Mouse (Mus musculus) liver, embryonic 14.5 days (tissue): ENCODE measurements around the gene Taf8. TPM values are rescaled to one million over a fixed set of nuclear protein-coding genes. Genes with fewer than 3 reads are reported as not detected.

ENCODE experiments used
- ATAC-seq: fragments of 200-750 bp; cut with Nextera tagmentation; 2 replicates; pipeline ENCODE4 v1.8.0; 2017; ENCODE audit warnings: moderate number of reproducible peaks, mild to moderate bottlenecking, moderate library complexity; ENCODE audit not compliant: insufficient read depth
- DNase-seq, 3 experiments: peaks; one replicate each; pipeline ENCODE4 v3.0.0-alpha.2; 2012 to 2013; ENCODE audit warnings: low read depth in 3 of 3, low spot score in 3 of 3
- H3K27ac ChIP-seq: fragments of 300-500 bp; sonication (generic); 2 replicates; pipeline ENCODE4 v1.5.1; 2014; ENCODE audit warnings: moderate library complexity, mild to moderate bottlenecking, control low read depth, inconsistent platforms
- H3K27me3 ChIP-seq: fragments of 300-500 bp; sonication (generic); 2 replicates; pipeline ENCODE4 v1.6.1; 2014; ENCODE audit warnings: mild to moderate bottlenecking, low read length, moderate library complexity; ENCODE audit not compliant: control insufficient read depth, insufficient read depth
- H3K36me3 ChIP-seq: fragments of 300-500 bp; sonication (generic); replicated peaks from 2 replicates; pipeline ENCODE4 v1.6.1; 2014; ENCODE audit warnings: low read depth; ENCODE audit not compliant: control insufficient read depth, insufficient read depth
- H3K4me1 ChIP-seq, 2 experiments: fragments of 200-500 bp in 1 of 2; fragments of 300-500 bp in 1 of 2; sonication (generic) in 1 of 2; replicated peaks; 2 replicates each; pipeline ENCODE4 v1.6.1; 2012 to 2014; ENCODE audit warnings: antibody characterized with exemption in 1 of 2, inconsistent platforms in 1 of 2, low read length in 1 of 2; ENCODE audit not compliant: control insufficient read depth in 2 of 2, insufficient read depth in 2 of 2
- H3K4me2 ChIP-seq: fragments of 300-500 bp; sonication (generic); 2 replicates; pipeline ENCODE4 v1.6.1; 2014; ENCODE audit warnings: low read depth, mild to moderate bottlenecking, control low read depth, moderate library complexity
- H3K4me3 ChIP-seq, 2 experiments: fragments of 200-500 bp in 1 of 2; fragments of 300-500 bp in 1 of 2; sonication (generic) in 1 of 2; 2 replicates each; pipeline ENCODE4 v1.5.1; 2012 to 2014; ENCODE audit warnings: low read depth in 2 of 2, low read length in 2 of 2, mild to moderate bottlenecking in 2 of 2, control low read depth in 1 of 2, inconsistent platforms in 1 of 2, moderate library complexity in 1 of 2; ENCODE audit not compliant: insufficient read depth in 1 of 2
- H3K9ac ChIP-seq: fragments of 300-500 bp; sonication (generic); replicated peaks from 2 replicates; pipeline ENCODE4 v1.6.1; 2014; ENCODE audit warnings: mild to moderate bottlenecking, control low read depth, moderate library complexity
- H3K9me3 ChIP-seq: fragments of 300-500 bp; sonication (generic); 2 replicates; pipeline ENCODE4 v1.6.1; 2016; ENCODE audit warnings: low read length, mixed read lengths; ENCODE audit not compliant: control insufficient read depth
- CTCF ChIP-seq: IDR thresholded peaks from 2 replicates; pipeline ENCODE4 v1.5.1; 2016; ENCODE audit warnings: antibody characterized with exemption, low read depth, control low read depth
- EP300 ChIP-seq: IDR thresholded peaks from 2 replicates; pipeline ENCODE4 v1.6.1; 2016; ENCODE audit warnings: antibody characterized with exemption, low read depth
- WGBS: fragments of 180-500 bp; shearing (Covaris S2); extraction: QIAGEN DNeasy Blood & Tissue Kit; methylation state at CpG from one replicate; pipeline ENCODE4 v1.1.7; 2014; ENCODE audit not compliant: insufficient replicate concordance; 5-methylcytosine and 5-hydroxymethylcytosine counted together
- polyA plus RNA-seq, 2 experiments: library from polyadenylated mRNA; depleted of rRNA in 1 of 2; stranded (reverse) in 1 of 2; unstranded in 1 of 2; fragments of >200 nt; fragmentation: Nextera tagmentation in 1 of 2; extraction: Ambion mirVana in 1 of 2; gene quantifications; 2 replicates each; pipeline versions ENCODE4 v1.2.1 to v1.2.3; 2012 to 2014

Taf8 gene
- polyA plus RNA-seq, 2 experiments = 10.4 to 15.5 TPM

- Histone ChIP-seq H3K27me3 (no peaks in the 10 kb centered on the region), H3K4me1 (0 out of 4 replicates have a peak, but pooled peaks cover 0 to 7% of the 10 kb centered on the region in 2 experiments), H3K27ac (no peak overlapping the region), H3K9ac (no peak overlapping the region), H3K9me3 (no peaks in the 10 kb centered on the region), H3K36me3 (peaks cover 77% of the 10 kb centered on the region), H3K4me2 (no peak overlapping the region), H3K4me3 (no peak overlapping the region)
- TF ChIP-seq CTCF = no peak
- no peak for TF ChIP-seq EP300
- WGBS = 82% methylated on average over 6 of the region's 6 CpGs
- DNase-seq (no peak), ATAC-seq (no peak)
These were observed 9.4 kb downstream of the Taf8 start for GRCm38 (mm10) chr17:47492731-47493130.

GRCm38 (mm10) chr17:47490791-47491190, 11.3 kb downstream of the Taf8 start:
- Histone ChIP-seq H3K4me1 (peaks cover 0 to 11% of the 10 kb centered on the region in 2 experiments; a peak in 1 of 4 replicates), H3K27ac (no peak overlapping the region), H3K9me3 (no peaks in the 10 kb centered on the region), H3K4me2 (no peak overlapping the region), H3K4me3 (no peak overlapping the region), H3K9ac (no peak overlapping the region), H3K27me3 (no peaks in the 10 kb centered on the region), H3K36me3 (peaks cover 63% of the 10 kb centered on the region)
- DNase-seq (no peak), ATAC-seq (no peak)
- WGBS = 72% methylated on average over 9 of the region's 9 CpGs
- TF ChIP-seq CTCF (peak; percentile 52), EP300 (no peak)

- TF ChIP-seq CTCF = no peak
- TF ChIP-seq EP300 = no peak
- Histone ChIP-seq H3K4me1 (peaks cover 4 to 19% of the 10 kb centered on the region in 2 experiments), H3K9ac (no peak overlapping the region), H3K9me3 (no peaks in the 10 kb centered on the region), H3K36me3 (peaks cover 17% of the 10 kb centered on the region), H3K27me3 (no peaks in the 10 kb centered on the region), H3K4me3 (no peak overlapping the region), H3K27ac (peak overlapping the region; percentile 14), H3K4me2 (no peak overlapping the region)
- ATAC-seq (no peak), DNase-seq (no peak)
- 84% methylated on average over 3 of the region's 3 CpGs for WGBS
These were observed 16.3 kb downstream of the Taf8 start for GRCm38 (mm10) chr17:47485791-47486190.

GRCm38 (mm10) chr17:47484993-47485392, 17.1 kb downstream of the Taf8 start:
- Histone ChIP-seq H3K36me3 (peaks cover 12% of the 10 kb centered on the region), H3K9ac (0 out of 2 replicates have a peak overlapping the region, but pooled peaks have one; percentile 16), H3K9me3 (no peaks in the 10 kb centered on the region), H3K27ac (peak overlapping the region; percentile 47), H3K27me3 (no peaks in the 10 kb centered on the region), H3K4me2 (peak overlapping the region; percentile 9; the same call in 1 of the 2 replicates), H3K4me1 (peaks cover 4 to 19% of the 10 kb centered on the region in 2 experiments), H3K4me3 (no peak overlapping the region)
- ATAC-seq (peak; percentile 55), DNase-seq (peak in 2 of 3 experiments; percentile 39 to 43)
- TF ChIP-seq CTCF (no peak), EP300 (no peak)
- WGBS = 2% methylated on average over 3 of the region's 3 CpGs

GRCm38 (mm10) chr17:47484241-47484921, 17.7 kb downstream of the Taf8 start:
- no peak for TF ChIP-seq CTCF
- no peak for TF ChIP-seq EP300
- peak in 1 of 3 experiments; percentile 40 for DNase-seq
- ATAC-seq = peak; percentile 59

More at GRCm38 (mm10) chr17:47484241-47484921, 17.7 kb downstream of the Taf8 start:
- H3K27me3 ChIP-seq = no peaks in the 10 kb centered on the region
- WGBS = 13% methylated on average over 1 of the region's 1 CpGs
- H3K27ac ChIP-seq = peak overlapping the region; percentile 47
- peak overlapping the region; percentile 9; the same call in 1 of the 2 replicates for H3K4me2 ChIP-seq
- H3K4me3 ChIP-seq = no peak overlapping the region
- peaks cover 10% of the 10 kb centered on the region for H3K36me3 ChIP-seq
- no peak overlapping the region for H3K9ac ChIP-seq
- peaks cover 4 to 19% of the 10 kb centered on the region in 2 experiments for H3K4me1 ChIP-seq
- H3K9me3 ChIP-seq = no peaks in the 10 kb centered on the region
